Mouse (Mus musculus): ENCODE measurements around the gene Gjb5.

- TF ChIP-seq POLR2A (IDR thresholded peaks at IDR 0.05; ENCODE audit: insufficient read length, low read depth) = no peak
- no peak for TF ChIP-seq MAX (IDR thresholded peaks at IDR 0.05; ENCODE audit: low read depth)
- no peak for TF ChIP-seq REST (IDR thresholded peaks at IDR 0.05; ENCODE audit: insufficient read depth, insufficient read length)
- no peak for TF ChIP-seq USF1 (IDR thresholded peaks at IDR 0.05; ENCODE audit: low read depth)
- no peak for TF ChIP-seq POLR2AphosphoS2 (IDR thresholded peaks at IDR 0.05; ENCODE audit: insufficient read length, low read depth)
- TF ChIP-seq E2F4 (IDR thresholded peaks at IDR 0.05; ENCODE audit: insufficient read depth) = no peak
- no peak for TF ChIP-seq CEBPB (IDR thresholded peaks at IDR 0.05; ENCODE audit: insufficient read depth, poor library complexity, severe bottlenecking)
These were observed 4.5 kb upstream of the Gjb5 start for GRCm38 (mm10) chr4:127362520-127362919.

Measured in myocyte (in vitro differentiated cells).